Mouse (Mus musculus) thymus, adult 2 months (tissue): ENCODE data around the gene Nubp1. TPM values are rescaled to one million over a fixed set of nuclear protein-coding genes. Genes with fewer than 3 reads are reported as not detected.

ENCODE experiments used
- DNase-seq: peaks from one replicate; pipeline ENCODE4 v3.0.0; 2021
- H3K27ac ChIP-seq: fragments of 200-500 bp; 2 replicates; pipeline ENCODE4 v1.5.1; 2012; ENCODE audit warnings: low read length, control low read depth; ENCODE audit not compliant: control insufficient read depth, insufficient read depth
- H3K27me3 ChIP-seq: fragments of 200-500 bp; 2 replicates; pipeline ENCODE4 v1.6.1; 2012; ENCODE audit warnings: mild to moderate bottlenecking, low read length, moderate library complexity, mixed read lengths; ENCODE audit not compliant: control insufficient read depth, insufficient read depth
- H3K36me3 ChIP-seq: fragments of 200-500 bp; 2 replicates; pipeline ENCODE4 v1.6.1; 2012; ENCODE audit warnings: mild to moderate bottlenecking, low read length, moderate library complexity; ENCODE audit not compliant: control insufficient read depth, insufficient read depth
- H3K4me1 ChIP-seq: fragments of 200-500 bp; replicated peaks from 2 replicates; pipeline ENCODE4 v1.6.1; 2012; ENCODE audit warnings: low read length; ENCODE audit not compliant: control insufficient read depth, insufficient read depth
- H3K4me3 ChIP-seq: fragments of 200-500 bp; 2 replicates; pipeline ENCODE4 v1.5.1; 2012; ENCODE audit warnings: mild to moderate bottlenecking, low read length, control low read depth, moderate library complexity; ENCODE audit not compliant: control insufficient read depth, insufficient read depth
- CTCF ChIP-seq: fragments of 200-500 bp; IDR thresholded peaks from 2 replicates; pipeline ENCODE4 v1.5.1; 2012; ENCODE audit warnings: mild to moderate bottlenecking, control low read depth, low read length, moderate library complexity, borderline replicate concordance; ENCODE audit not compliant: control insufficient read depth, poor library complexity, insufficient read depth; ENCODE audit errors: extremely low read depth
- POLR2A ChIP-seq: fragments of 200-500 bp; IDR thresholded peaks from 2 replicates; pipeline ENCODE4 v1.6.1; 2012; ENCODE audit warnings: mild to moderate bottlenecking, low read length, control low read depth, moderate library complexity; ENCODE audit not compliant: control insufficient read depth, poor library complexity, insufficient read depth; ENCODE audit errors: extremely low read depth
- WGBS: fragments of 180-500 bp; shearing (Covaris S2); methylation state at CpG from one replicate; pipeline ENCODE4 v1.1.7; 2018; 5-methylcytosine and 5-hydroxymethylcytosine counted together
- polyA plus RNA-seq: library from polyadenylated mRNA; depleted of rRNA; stranded (reverse); fragments of >200 nt; gene quantifications from 2 replicates; pipeline ENCODE4 v1.2.3, GENCODE M21; 2012

The Nubp1 gene
- polyA plus RNA-seq, 1 experiment, result 67.4 TPM

DNA sequence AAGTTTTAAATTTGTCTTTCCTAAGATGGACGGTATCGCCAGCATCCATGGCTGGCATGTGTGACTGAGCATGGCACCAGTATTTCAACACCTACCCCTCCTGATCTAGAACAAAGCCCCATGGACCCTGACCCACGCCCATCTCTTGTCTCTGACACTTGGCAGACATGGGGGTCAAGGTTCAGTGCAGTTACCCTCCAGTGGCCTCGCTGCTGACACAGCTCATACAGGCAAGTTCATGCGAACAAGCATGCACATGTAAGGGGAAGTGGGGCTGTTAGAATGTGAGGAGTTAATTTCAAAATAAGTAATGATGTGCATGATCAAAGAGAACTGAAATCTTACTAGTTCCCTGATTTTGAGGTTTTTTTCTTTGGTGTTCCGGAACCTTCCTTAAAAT is 24.4 kb downstream of the Nubp1 start:
- no peak for DNase-seq
- WGBS, result 90% methylated on average over 6 of the region's 6 CpGs
- H3K27me3 ChIP-seq, result no peaks in the 10 kb centered on the region
- TF ChIP-seq POLR2A, result no peak
- TF ChIP-seq CTCF, result no peak
- H3K27ac ChIP-seq, result no peak overlapping the region
- H3K36me3 ChIP-seq, result no peaks in the 10 kb centered on the region
- H3K4me3 ChIP-seq, result no peak overlapping the region
- peaks cover 8% of the 10 kb centered on the region; the same call in 1 of the 2 replicates for H3K4me1 ChIP-seq

DNA sequence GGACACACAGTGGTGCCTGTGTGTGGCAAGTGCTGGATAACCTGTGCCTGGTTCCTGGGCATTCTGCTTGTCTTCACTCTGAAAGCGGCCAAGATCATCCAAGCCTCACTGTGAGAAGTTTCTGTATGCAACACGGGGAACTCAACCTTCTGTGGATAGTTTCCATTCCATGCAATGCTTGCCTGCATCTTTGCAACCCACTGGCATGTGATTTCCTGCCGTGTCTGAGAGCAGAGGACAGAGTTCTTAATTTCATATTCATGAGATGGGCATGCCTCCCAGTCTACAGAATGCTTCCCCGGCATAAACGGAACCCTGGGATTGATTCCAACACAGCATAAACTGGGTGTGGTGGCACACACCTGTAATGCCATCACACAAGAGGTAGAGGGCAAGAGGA is 26.3 kb downstream of the Nubp1 start:
- DNase-seq, result no peak
- no peaks in the 10 kb centered on the region for H3K27me3 ChIP-seq
- TF ChIP-seq CTCF (no peak), POLR2A (no peak)
- no peaks in the 10 kb centered on the region for H3K36me3 ChIP-seq
- no peak overlapping the region for H3K27ac ChIP-seq
- H3K4me1 ChIP-seq, result peaks cover 8% of the 10 kb centered on the region; the same call in 1 of the 2 replicates
- 72% methylated on average over 5 of the region's 5 CpGs for WGBS
- H3K4me3 ChIP-seq, result no peak overlapping the region

DNA sequence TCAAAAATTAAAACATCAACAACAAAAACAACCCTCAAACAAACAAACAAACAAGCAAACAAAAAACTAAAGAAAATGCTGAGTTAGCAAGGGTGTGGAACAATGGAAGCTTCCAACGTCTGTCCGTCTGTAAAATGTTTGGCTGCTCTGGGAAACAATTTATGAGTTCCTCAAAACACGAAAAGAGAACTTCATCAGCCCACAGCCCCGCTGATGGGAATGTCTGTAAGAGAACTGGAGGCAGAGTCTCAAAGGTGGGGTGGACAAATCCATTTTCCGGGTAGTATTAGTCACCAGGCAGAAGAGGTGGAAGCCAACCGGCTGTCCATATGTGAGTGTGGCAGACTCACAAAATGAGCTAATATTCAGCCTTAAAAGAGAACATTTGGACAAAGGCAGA is 29.6 kb downstream of the Nubp1 start:
- WGBS, result 51% methylated on average over 6 of the region's 6 CpGs
- Histone ChIP-seq H3K36me3 (no peaks in the 10 kb centered on the region), H3K4me3 (no peak overlapping the region), H3K27ac (no peak overlapping the region), H3K27me3 (no peaks in the 10 kb centered on the region), H3K4me1 (no peaks in the 10 kb centered on the region)
- no peak for DNase-seq
- no peak for TF ChIP-seq CTCF
- no peak for TF ChIP-seq POLR2A

DNA sequence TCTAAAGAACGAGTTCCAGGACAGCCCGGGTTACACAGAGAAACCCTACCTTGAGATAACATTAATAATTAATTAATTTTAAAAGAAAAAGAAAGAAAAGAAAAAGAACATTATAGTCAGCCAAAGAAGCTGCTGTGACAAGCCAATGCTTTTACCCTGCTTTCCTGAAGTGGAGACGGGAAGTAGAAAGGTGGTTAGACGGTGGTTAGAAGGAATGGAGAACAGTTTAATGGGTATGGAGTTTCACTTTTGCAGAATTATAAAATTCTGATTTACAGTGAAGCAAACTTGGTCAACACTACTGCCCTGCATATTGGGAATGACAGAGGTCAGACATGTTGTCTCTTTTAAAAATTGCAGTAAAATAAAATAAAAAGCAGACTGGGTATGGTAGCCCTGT is 30.0 kb downstream of the Nubp1 start:
- H3K4me3 ChIP-seq, result no peak overlapping the region
- H3K36me3 ChIP-seq, result no peaks in the 10 kb centered on the region
- H3K27ac ChIP-seq, result no peak overlapping the region
- TF ChIP-seq CTCF (no peak), POLR2A (no peak)
- 52% methylated on average over 4 of the region's 4 CpGs for WGBS
- H3K4me1 ChIP-seq, result no peaks in the 10 kb centered on the region
- DNase-seq, result no peak
- no peaks in the 10 kb centered on the region for H3K27me3 ChIP-seq

DNA sequence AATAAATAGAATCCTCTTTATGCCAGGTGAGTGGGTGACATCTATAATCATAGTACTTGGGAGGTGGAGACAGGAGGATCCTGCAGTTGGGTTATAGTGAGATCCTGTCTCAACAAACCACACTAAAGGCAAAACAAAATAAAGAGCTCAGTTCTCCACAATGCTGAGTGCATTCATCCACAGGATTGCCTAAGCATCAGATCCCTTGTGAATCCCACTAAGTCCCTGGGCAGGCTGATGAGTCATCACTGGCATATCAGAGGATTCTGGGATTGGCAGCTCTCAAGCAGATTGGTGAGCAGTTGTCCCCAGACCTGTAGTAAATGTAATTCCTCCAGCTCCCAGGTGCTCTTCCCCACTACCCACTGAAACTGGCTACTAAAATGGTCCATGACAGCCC is 32.0 kb downstream of the Nubp1 start:
- no peaks in the 10 kb centered on the region; the same call in 1 of the 2 replicates for H3K4me1 ChIP-seq
- H3K27ac ChIP-seq, result no peak overlapping the region
- TF ChIP-seq POLR2A (no peak), CTCF (no peak)
- no peaks in the 10 kb centered on the region for H3K27me3 ChIP-seq
- no peaks in the 10 kb centered on the region for H3K36me3 ChIP-seq
- no peak overlapping the region for H3K4me3 ChIP-seq
- no peak for DNase-seq

DNA sequence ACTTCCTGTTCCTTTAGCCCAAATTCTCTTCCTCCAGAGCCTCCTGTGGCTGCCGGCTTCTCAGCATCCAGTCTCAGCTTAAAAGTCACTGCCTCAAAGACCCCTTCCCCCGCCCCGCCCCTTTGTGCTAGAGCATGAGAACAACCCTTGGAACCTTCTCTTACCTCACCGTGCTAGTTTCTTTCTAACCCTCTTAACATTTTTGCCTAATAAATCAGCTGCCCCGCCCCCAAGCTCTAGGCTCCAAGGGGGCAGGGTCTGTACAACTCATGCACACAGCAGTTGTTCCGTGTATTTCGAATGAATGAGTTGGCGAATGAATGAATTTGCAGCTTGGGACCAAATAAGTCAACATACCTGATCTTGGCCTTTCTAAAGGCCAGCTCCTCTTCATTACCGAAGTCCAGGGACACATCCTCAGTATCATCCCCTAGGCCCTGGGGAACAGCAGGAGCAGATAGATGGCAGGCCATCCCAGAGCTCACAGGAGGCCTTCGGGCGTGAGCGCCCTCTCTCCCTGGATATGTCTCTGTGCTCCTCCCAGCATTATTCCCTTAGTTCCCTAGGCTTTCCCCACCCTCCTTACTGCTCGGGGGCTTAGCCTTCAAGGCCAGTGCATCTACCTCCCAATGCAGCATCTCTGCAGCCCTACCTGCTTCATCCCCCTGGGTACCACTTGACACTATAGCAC is 35.0 kb downstream of the Nubp1 start:
- no peak overlapping the region for H3K4me3 ChIP-seq
- no peak overlapping the region for H3K27ac ChIP-seq
- no peaks in the 10 kb centered on the region; the same call in 1 of the 2 replicates for H3K4me1 ChIP-seq
- 90% methylated on average over 13 of the region's 13 CpGs for WGBS
- no peaks in the 10 kb centered on the region for H3K36me3 ChIP-seq
- TF ChIP-seq POLR2A (no peak), CTCF (no peak)
- H3K27me3 ChIP-seq, result no peaks in the 10 kb centered on the region
- no peak for DNase-seq

DNA sequence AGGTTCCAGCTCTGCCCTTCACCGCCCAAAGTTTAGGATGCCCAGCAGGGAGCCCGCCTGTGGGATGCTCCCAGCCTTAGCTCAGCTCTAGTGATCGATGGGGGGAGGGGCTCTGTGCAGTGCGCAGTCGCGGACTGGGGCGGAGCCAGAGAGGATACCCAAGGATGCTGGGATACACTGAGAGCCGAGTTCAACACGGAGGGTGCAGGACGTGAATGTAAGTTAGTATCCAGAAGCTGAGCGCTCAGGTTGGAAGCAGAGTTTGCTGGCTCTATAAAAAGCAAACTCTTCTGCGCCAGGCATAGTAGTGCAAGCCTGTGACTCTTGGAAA is 35.5 kb downstream of the Nubp1 start, which contains the start of gene Tvp23a:
TSS of gene Tvp23a (minus strand) at position 99 of the 331 bp plus-strand sequence.
- 84% methylated on average over 12 of the region's 12 CpGs for WGBS
- no peak for TF ChIP-seq CTCF
- TF ChIP-seq POLR2A, result no peak

More for the DNA sequence above, 35.5 kb downstream of the Nubp1 start, which contains the start of gene Tvp23a:
- no peaks in the 10 kb centered on the region for H3K27me3 ChIP-seq
- no peaks in the 10 kb centered on the region; the same call in 1 of the 2 replicates for H3K4me1 ChIP-seq
- H3K27ac ChIP-seq, result no peak within 1 kb of the TSS
- no peak for DNase-seq
- no peaks in the 10 kb centered on the region for H3K36me3 ChIP-seq
- H3K4me3 ChIP-seq, result no peak within 1 kb of the TSS
